Mouse (Mus musculus): ENCODE results near the gene Naxe.

GRCm38 (mm10) chr3:88090616-88091015 is 32.3 kb upstream of the Naxe start:
- TF ChIP-seq CTCF (IDR thresholded peaks at IDR 0.05; ENCODE audit: low read depth) (no peak), EP300 (IDR thresholded peaks at IDR 0.05; ENCODE audit: low read depth) (no peak)

Data from liver, embryonic 14.5 days (tissue).